Mouse (Mus musculus) kidney, adult 2 months (tissue): Measurements from ENCODE around the gene Scgb1c1.

Experiments
- CTCF ChIP-seq: fragments of 200-500 bp; conservative IDR thresholded peaks from 2 replicates; pipeline ENCODE4 v1.5.1; 2011; ENCODE audit warnings: low read depth, mild to moderate bottlenecking, control low read depth, low read length, moderate library complexity, mixed read lengths; ENCODE audit not compliant: insufficient read depth, insufficient read length
- POLR2A ChIP-seq: fragments of 200-500 bp; IDR thresholded peaks from one replicate; pipeline ENCODE4 v1.6.1; 2011; ENCODE audit warnings: low read depth, low read length, control low read depth

DNA sequence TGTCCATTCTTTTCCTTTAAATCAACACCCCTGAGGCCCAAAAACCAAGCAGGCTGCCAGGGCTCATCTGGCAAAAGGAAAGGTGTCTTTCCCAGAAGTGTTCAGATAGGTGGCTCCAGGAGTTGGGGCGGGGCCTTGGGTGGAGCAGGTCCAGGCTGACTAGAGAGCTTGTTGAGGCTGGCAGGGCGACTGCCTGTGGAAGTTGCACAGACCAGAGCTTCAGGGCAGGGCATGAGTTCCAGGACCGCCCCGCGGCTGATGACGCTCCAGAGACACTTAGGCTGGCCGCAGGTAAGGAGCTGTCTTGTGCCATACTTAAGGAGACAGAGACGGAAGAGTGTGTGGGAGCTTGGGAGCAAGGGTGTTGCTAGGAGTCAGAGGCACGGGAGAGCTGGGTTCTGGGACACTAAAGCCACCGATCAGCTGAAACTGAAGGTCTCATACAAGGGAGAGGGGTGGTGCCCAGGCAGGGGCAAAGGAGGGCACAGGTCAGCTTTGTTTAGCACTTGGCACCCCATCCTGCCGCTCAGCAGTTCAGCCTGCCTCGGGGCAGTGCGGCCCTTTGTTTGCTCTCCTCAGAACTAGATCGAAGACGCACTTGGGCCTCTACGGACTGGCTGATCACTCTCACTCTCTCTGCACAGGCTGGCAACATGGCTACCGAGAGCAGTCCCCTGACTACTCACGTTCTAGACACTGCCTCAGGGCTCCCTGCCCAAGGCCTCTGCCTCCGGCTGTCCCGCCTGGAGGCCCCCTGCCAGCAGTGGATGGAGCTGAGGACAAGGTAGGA lies 10.2 kb upstream of the Scgb1c1 start, which contains the start of gene Urah:
- TF ChIP-seq CTCF: no peak
- TF ChIP-seq POLR2A: no peak
